Mouse (Mus musculus) kidney, adult 8-10 months (tissue): ENCODE results near the gene Oat.

Experiments used
- DNase-seq, 2 experiments: peaks; one replicate each; pipeline ENCODE4 v3.0.0; 2022

The Oat gene

DNA sequence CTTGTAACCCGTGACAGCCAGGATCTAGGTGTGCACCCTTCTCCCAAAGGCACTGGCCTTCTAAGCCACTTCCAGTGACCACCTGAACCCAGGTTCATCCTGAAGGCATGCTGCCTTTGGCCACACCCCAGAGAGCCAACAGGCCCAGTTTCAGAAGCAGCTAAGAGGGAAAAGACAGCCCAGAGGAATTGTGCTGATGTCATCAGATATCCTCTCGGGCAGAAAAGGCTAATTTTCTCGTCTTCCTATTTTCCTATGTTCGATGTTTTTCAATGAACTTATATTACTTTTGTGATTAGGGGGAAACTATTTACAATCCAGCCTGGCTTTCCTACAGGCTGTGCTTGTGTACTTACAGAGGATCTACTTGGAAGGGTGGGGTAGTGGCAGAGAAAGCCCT, 35.6 kb downstream of the Oat start:
- DNase-seq, result no peak

GRCm38 (mm10) chr7:132529206-132529605, 47.0 kb downstream of the Oat start:
- no peak for DNase-seq

GRCm38 (mm10) chr7:132513419-132513982, 62.7 kb downstream of the Oat start:
- DNase-seq, result no peak

GRCm38 (mm10) chr7:132509110-132509509, 67.1 kb downstream of the Oat start:
- no peak for DNase-seq
